Mouse (Mus musculus): ENCODE results near the gene Cd70.
"Not testable (repeated sequence)": the region's sequence is repeated elsewhere in the genome, so short reads cannot be mapped to it uniquely, and the experiment has no call there.

The Cd70 gene

DNA sequence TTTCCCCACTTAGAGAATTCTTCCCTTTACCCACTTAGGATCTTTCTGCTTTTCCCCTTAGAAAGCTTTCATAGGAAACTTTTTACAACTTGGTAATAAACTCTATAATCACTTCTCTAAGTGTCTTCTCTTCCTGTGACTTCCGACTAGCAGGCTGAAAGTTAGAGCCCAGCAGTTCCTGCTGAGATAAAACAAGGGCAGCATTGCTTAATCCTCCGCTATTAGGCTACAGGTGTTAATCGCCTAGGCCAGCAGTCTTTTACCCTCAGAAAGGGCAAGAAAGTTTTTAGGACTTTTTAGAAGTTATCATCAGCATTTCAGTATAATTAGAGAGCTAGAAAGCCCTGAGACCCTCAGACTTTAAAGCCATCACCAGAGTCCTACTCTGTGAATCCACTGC, 15.6 kb downstream of the Cd70 start:
- not testable (repeated sequence) for DNase-seq

- no peak for DNase-seq
These were observed 17.8 kb downstream of the Cd70 start for GRCm38 (mm10) chr17:57131793-57132192.

- DNase-seq = no peak
These were observed 23.5 kb downstream of the Cd70 start for GRCm38 (mm10) chr17:57125853-57126622.

DNA sequence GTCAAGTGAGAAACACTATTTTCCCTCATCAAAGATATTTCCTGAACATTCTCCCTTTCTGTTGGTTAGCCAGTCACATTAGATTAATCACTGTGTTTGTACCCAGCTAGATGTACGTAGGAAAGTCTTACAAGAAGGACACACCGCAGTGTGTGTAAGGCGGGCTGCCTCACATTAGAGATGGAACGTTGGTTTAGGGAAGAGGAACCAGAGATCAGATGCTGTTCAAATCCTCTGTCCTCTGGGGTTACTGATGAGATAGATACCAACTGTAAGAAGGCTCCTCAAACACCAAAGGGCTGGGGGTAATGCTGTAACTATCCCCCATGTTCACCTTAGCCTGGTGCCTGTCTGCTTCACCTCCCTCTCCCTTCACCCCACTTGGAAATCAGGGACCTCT, 24.8 kb downstream of the Cd70 start:
- DNase-seq = no peak

GRCm38 (mm10) chr17:57123192-57124118, 26.1 kb downstream of the Cd70 start:
- DNase-seq = no peak

DNA sequence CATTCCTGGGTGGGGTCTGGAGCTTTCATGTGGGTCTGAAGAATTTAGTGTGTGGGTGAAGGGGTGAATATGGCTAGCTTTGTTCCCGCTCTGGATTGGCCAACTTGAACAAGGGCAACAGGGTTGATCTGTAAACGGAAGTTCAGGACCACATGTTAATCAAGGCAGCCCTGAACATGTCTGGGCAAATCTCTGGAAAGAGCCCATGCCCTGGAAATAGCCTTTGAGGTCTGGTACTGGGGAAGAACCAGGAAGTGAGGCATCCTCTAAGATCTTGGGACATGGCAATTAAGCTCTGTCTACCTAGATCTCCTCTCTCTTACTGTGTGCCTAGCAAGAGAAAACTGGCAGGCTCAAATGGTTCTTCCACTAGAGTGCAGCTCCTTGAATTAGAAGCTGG, 27.7 kb downstream of the Cd70 start:
- DNase-seq = no peak

DNA sequence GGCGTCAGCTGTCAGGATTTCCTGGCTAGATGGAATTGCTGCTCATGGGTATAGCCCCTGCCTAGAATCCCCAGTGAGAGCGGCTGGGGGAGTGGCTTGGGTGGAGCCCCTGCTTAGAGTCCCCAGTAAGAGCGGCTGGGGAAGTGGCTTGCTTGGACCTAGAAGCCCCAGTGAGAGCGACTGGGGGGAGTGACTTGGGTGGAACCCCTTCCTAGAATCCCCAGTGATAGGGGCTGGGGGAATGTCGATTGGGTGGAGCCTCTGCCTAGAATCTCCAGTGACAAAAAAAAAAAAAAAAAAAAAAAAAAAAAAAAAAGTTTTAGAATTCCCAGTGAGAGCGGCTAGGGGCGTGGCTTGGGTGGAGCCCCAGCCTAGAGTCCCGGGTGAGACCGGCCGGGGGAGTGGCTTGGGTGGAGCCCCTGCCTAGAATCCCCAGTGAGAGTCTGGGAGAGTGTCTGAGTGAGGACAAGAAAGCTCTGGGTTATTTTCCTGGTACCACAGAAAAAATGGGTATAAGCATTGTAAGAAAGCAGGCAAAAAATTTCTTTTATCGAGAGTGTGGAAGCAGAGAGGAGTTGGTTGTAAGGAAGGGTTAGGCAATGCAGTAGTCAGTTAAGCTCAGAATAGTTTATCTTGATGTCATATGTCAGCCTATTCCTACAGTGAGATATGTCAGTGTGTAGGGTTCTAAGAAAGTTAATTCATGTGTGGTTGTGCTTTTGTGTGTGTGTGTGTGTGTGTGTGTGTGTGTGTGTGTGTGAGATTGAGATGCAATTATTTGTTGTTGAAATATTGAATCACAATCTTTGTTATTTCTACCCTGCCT, 30.8 kb downstream of the Cd70 start:
- DNase-seq = no peak

GRCm38 (mm10) chr17:57116801-57117200, 32.8 kb downstream of the Cd70 start:
- no peak for DNase-seq

- DNase-seq = no peak
These were observed 36.7 kb downstream of the Cd70 start for GRCm38 (mm10) chr17:57112768-57113474.

DNA sequence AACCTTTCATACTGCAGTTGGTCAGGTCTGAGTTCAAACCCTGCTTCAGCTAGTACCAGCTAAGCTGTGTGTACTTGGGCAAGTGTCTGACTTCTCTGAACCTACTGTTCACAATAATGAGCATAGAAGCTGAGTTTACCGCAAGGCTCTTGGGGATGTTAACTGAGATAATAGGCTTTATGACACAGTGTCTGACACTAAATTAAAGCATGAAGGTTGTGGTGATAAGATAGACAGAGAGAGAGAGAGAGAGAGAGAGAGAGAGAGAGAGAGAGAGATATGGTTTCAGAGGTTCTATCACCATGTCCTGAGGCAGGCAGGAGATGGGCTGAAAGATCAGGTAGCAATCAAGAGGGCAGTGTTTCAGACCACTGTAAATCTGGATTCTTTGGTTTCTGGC, 39.6 kb downstream of the Cd70 start:
- DNase-seq = no peak

DNA sequence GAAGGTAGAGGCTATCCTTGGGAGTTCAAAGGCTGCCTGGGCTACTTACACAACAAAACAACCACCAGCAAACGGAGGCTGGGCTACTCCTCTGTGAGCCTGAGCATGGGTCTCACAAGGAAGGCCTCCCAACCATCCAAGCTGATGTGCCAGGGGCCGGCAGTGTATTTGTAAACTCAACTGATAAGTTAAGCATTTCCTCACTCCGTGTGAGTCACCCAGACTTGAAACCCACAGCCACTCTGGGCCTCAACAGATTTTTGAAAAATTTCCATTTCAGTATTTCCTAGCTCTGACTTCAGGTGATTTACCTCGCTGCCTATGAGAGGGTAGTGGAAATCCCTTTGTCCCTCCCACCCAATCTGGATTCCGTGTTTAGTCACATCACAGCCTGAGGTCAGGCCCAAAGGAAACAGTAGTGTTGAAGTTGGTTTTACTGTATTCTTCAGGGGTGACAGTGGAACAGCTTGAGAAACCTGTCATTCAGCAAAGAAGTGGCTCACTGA, 40.9 kb downstream of the Cd70 start:
- DNase-seq = no peak

DNA sequence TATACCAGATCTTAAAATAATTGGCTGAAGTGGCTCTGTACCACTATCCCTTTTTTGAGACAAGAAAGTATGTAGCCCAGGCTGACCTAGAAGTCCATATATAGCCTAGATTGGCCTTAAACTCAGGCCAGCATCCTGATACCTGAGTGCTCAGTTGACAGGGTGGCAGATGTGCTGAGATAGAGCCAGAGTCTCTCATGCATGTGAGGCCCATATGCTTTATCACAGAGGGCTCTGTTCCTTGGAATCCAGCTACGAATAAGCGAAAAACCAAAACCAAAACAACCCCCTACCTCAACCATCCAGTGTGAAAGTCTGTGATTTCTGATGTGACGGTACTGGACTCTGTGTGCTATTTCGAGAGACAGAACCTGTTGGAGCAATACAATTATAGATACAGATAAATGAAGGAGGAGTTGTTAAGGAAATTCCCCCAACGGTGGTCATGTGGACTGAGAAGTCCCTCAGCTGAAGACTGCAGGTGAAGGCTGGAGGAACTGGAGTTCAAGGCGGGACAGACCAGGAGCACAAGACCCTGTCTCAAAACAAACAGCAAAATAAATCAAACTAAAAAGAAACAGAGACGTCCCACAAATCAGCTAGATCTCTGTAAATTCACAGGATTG, 41.4 kb downstream of the Cd70 start:
- DNase-seq = no peak

GRCm38 (mm10) chr17:57107064-57107463, 42.5 kb downstream of the Cd70 start:
- no peak for DNase-seq

DNA sequence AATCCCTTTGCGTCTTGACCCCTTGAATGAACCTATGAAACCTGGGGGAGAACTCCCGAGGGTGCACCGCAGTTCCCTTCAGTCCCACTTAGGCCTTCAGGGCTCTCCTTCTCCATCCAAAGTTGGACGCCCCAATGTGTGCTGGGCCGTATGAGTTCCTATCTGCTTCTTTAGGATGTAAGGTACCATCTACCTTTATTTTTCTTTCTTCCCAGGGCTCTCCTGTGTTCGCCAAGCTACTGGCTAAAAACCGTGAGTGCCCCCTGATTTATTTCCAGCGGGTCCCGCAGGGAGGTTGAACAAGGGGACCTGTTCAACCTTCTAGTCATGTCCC, 43.6 kb downstream of the Cd70 start:
- no peak for DNase-seq

GRCm38 (mm10) chr17:57105181-57106034, 44.2 kb downstream of the Cd70 start, which contains the start of gene Tnfsf9:
Gene Tnfsf9 (plus strand): TSS chr17:57105325.
- no peak for DNase-seq

DNA sequence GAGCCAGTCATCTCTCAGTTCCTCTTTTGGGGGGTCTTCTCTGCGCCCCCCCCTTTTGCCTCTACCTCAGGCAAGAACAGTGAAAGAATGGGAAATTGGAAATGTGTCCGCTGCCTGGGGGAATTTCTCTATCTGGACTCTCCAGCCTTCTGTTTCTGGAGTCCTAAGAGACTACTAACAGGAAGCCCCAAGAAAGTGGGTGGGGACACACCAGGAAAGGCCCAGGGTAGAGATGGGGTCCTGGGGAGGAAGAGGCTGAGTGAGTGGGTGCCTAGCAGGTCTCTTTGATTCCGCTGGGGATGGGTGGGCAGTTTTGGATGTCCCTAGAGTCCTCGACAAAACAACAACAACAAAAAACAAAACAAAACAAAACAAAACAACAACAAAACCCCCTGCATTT, 45.1 kb downstream of the Cd70 start:
- no peak for DNase-seq

GRCm38 (mm10) chr17:57102276-57102675, 47.3 kb downstream of the Cd70 start:
- DNase-seq = no peak

GRCm38 (mm10) chr17:57099629-57100325, 49.8 kb downstream of the Cd70 start:
- DNase-seq = no peak

DNA sequence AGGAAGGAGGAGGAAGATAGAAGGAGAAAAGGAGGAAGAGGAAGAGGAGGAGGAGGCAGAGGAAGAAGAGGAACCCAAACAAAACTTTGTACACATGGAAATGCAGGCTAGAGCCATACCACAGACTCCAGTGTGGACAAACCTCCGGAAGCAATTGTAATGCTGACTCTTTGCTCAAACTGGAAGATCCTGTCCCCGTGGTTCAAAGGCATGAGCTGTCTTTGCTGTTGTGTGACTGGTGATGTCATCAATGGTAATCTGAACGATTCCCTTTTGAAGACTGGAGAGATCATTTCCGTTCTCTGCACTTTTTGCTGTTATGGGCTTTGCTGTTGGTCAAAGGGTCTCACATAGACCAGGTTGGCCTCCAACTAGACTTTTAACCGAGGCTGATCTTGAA, 51.3 kb downstream of the Cd70 start:
- no peak for DNase-seq

DNA sequence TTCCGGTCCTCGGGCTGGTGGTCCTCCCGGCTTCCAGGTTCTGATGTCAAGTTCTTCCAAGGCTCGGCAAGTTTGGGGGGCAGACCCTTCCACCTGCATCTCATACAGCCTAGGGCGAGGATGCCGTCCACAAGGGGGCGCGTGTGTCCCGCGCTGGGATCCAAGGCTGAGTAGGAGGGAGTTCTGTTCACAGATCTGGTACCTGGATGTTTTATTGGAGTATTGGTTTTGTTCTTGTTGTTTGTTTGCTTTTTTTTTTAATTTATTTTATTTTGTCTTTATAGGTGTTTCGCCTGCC, 53.0 kb downstream of the Cd70 start:
- peak; percentile 83 for DNase-seq

Data from kidney, adult 9 months (tissue).